Mouse (Mus musculus) hindbrain, embryonic 13.5 days (tissue): Measurements from ENCODE around the gene Adcyap1r1. TPM values are rescaled to one million over a fixed set of nuclear protein-coding genes. Genes with fewer than 3 reads are reported as not detected.

ENCODE experiments used
- ATAC-seq: fragments of 200-750 bp; cut with Nextera tagmentation; 2 replicates; pipeline ENCODE4 v1.8.0; 2017; ENCODE audit warnings: moderate TSS enrichment; ENCODE audit not compliant: low FRiP score
- H3K27ac ChIP-seq: fragments of 300-500 bp; sonication (generic); 2 replicates; pipeline ENCODE4 v1.5.1; 2015; ENCODE audit warnings: inconsistent platforms, mild to moderate bottlenecking, moderate library complexity
- H3K27me3 ChIP-seq: fragments of 300-500 bp; sonication (generic); 2 replicates; pipeline ENCODE4 v1.6.1; 2015; ENCODE audit warnings: mild to moderate bottlenecking, inconsistent platforms
- H3K36me3 ChIP-seq: fragments of 300-500 bp; sonication (generic); 2 replicates; pipeline ENCODE4 v1.6.1; 2015; ENCODE audit warnings: mild to moderate bottlenecking, inconsistent platforms
- H3K4me1 ChIP-seq: fragments of 300-500 bp; sonication (generic); replicated peaks from 2 replicates; pipeline ENCODE4 v1.6.1; 2015; ENCODE audit warnings: inconsistent platforms
- H3K4me2 ChIP-seq: fragments of 300-500 bp; sonication (generic); 2 replicates; pipeline ENCODE4 v1.6.1; 2015; ENCODE audit warnings: inconsistent platforms, mild to moderate bottlenecking, moderate library complexity
- H3K4me3 ChIP-seq: fragments of 300-500 bp; sonication (generic); 2 replicates; pipeline ENCODE4 v1.5.1; 2015; ENCODE audit warnings: mild to moderate bottlenecking, inconsistent platforms
- H3K9ac ChIP-seq: fragments of 300-500 bp; sonication (generic); 2 replicates; pipeline ENCODE4 v1.6.1; 2015; ENCODE audit warnings: mild to moderate bottlenecking, inconsistent platforms
- H3K9me3 ChIP-seq: fragments of 300-500 bp; sonication (generic); 2 replicates; pipeline ENCODE4 v1.6.1; 2016; ENCODE audit warnings: inconsistent platforms
- WGBS: fragments of 180-500 bp; shearing (Covaris S2); methylation state at CpG from one replicate; pipeline ENCODE4 v1.1.7; 2015; 5-methylcytosine and 5-hydroxymethylcytosine counted together
- polyA plus RNA-seq: library from polyadenylated mRNA; unstranded; fragments of >200 nt; fragmentation: Nextera tagmentation; extraction: Ambion mirVana; gene quantifications from 2 replicates; pipeline ENCODE4 v1.2.1, GENCODE M21; 2015

Gene Adcyap1r1
- polyA plus RNA-seq, 1 experiment from 2014 or later: 45.4 TPM

- Histone ChIP-seq H3K4me1 (peaks cover 31% of the 10 kb centered on the region), H3K27me3 (no peaks in the 10 kb centered on the region), H3K4me2 (no peak overlapping the region), H3K9ac (no peak overlapping the region), H3K36me3 (no peaks in the 10 kb centered on the region), H3K9me3 (no peaks in the 10 kb centered on the region), H3K4me3 (no peak overlapping the region), H3K27ac (no peak overlapping the region)
- ATAC-seq: no peak
Observed at GRCm38 (mm10) chr6:55432121-55432520, 19.7 kb upstream of the Adcyap1r1 start.

- Histone ChIP-seq H3K4me1 (peaks cover 35% of the 10 kb centered on the region), H3K4me2 (no peak overlapping the region), H3K27me3 (no peaks in the 10 kb centered on the region), H3K4me3 (no peak overlapping the region), H3K9ac (0 out of 2 replicates have a peak overlapping the region, but pooled peaks have one; percentile 24), H3K36me3 (no peaks in the 10 kb centered on the region), H3K9me3 (no peaks in the 10 kb centered on the region), H3K27ac (peak overlapping the region; percentile 80)
- peak; percentile 64 for ATAC-seq
- WGBS: 7% methylated on average over 3 of the region's 3 CpGs
Observed at GRCm38 (mm10) chr6:55434360-55434759, 17.4 kb upstream of the Adcyap1r1 start.

GRCm38 (mm10) chr6:55435266-55436159, 16.3 kb upstream of the Adcyap1r1 start:
- H3K4me3 ChIP-seq: no peak overlapping the region
- no peaks in the 10 kb centered on the region for H3K36me3 ChIP-seq
- no peak overlapping the region for H3K9ac ChIP-seq
- H3K27ac ChIP-seq: peak overlapping the region; percentile 80
- no peaks in the 10 kb centered on the region for H3K27me3 ChIP-seq
- H3K4me1 ChIP-seq: peaks cover 35% of the 10 kb centered on the region
- 36% methylated on average over 8 of the region's 8 CpGs for WGBS
- H3K4me2 ChIP-seq: no peak overlapping the region
- no peaks in the 10 kb centered on the region for H3K9me3 ChIP-seq
- ATAC-seq: peak; percentile 82

GRCm38 (mm10) chr6:55437919-55438318, 13.9 kb upstream of the Adcyap1r1 start:
- Histone ChIP-seq H3K4me3 (no peak overlapping the region), H3K27me3 (no peaks in the 10 kb centered on the region), H3K9ac (no peak overlapping the region), H3K36me3 (no peaks in the 10 kb centered on the region), H3K27ac (no peak overlapping the region), H3K4me1 (peaks cover 35% of the 10 kb centered on the region), H3K4me2 (no peak overlapping the region), H3K9me3 (no peaks in the 10 kb centered on the region)
- WGBS: 59% methylated on average over 3 of the region's 3 CpGs
- no peak for ATAC-seq

GRCm38 (mm10) chr6:55438837-55439236, 12.9 kb upstream of the Adcyap1r1 start:
- H3K27me3 ChIP-seq: no peaks in the 10 kb centered on the region
- no peak for ATAC-seq
- 78% methylated on average over 2 of the region's 2 CpGs for WGBS
- no peak overlapping the region for H3K4me2 ChIP-seq
- H3K9me3 ChIP-seq: no peaks in the 10 kb centered on the region
- H3K9ac ChIP-seq: no peak overlapping the region
- H3K27ac ChIP-seq: no peak overlapping the region
- H3K36me3 ChIP-seq: no peaks in the 10 kb centered on the region
- H3K4me1 ChIP-seq: peaks cover 37% of the 10 kb centered on the region
- no peak overlapping the region for H3K4me3 ChIP-seq

DNA sequence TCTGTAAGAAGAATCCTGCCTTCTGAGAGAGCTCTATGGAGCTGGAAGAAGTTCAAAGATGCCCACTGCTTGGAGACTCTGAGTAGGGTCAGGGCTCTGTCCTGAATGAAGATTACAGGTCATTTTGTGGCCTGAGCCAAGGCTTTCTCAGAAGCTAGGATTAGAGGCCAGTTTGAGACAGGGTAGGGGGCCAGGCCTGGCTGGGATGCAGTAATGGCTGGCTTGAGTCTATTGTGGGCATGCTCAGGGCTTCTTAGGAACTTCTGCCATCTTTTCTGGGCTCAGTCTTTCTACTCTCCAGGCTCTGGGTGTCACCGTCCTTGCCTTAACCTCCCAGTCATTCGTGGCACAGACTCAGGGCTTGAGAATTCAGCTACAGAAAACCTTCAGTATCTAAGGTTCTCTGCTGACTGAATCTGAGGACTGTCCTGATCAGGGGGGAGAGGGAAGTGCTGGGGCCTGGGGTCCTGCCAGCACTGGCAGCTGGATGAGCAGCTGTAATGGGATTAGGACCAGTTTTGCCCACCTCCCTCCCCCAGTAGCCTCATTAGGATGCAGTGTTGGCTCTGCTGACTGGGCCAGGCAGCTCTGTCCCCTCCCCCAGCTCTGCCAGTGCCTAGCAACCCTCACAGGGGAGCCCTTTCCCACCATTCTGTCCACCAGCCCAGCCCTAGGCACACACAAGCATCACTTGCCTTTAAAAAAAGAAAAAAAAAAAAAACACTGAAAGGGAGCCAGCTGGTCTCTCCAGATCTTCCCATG, 7.7 kb upstream of the Adcyap1r1 start:
- H3K36me3 ChIP-seq: no peaks in the 10 kb centered on the region
- ATAC-seq: peak; percentile 91
- H3K4me1 ChIP-seq: peaks cover 42% of the 10 kb centered on the region

GRCm38 (mm10) chr6:55444721-55445120, 7.1 kb upstream of the Adcyap1r1 start:
- WGBS: 26% methylated on average over 4 of the region's 4 CpGs
- no peaks in the 10 kb centered on the region for H3K36me3 ChIP-seq
- H3K9me3 ChIP-seq: no peaks in the 10 kb centered on the region
- H3K4me2 ChIP-seq: no peak overlapping the region
- no peak overlapping the region for H3K9ac ChIP-seq
- no peaks in the 10 kb centered on the region for H3K27me3 ChIP-seq
- peak overlapping the region; percentile 83 for H3K27ac ChIP-seq
- ATAC-seq: peak; percentile 7; the same call in 1 of the 2 replicates
- no peak overlapping the region for H3K4me3 ChIP-seq
- H3K4me1 ChIP-seq: peaks cover 47% of the 10 kb centered on the region

More for the DNA sequence above, 7.7 kb upstream of the Adcyap1r1 start:
- 16% methylated on average over 2 of the region's 2 CpGs for WGBS
- no peaks in the 10 kb centered on the region for H3K27me3 ChIP-seq
- no peaks in the 10 kb centered on the region for H3K9me3 ChIP-seq
- H3K4me3 ChIP-seq: no peak overlapping the region
- peak overlapping the region; percentile 83 for H3K27ac ChIP-seq
- no peak overlapping the region for H3K9ac ChIP-seq
- no peak overlapping the region for H3K4me2 ChIP-seq

DNA sequence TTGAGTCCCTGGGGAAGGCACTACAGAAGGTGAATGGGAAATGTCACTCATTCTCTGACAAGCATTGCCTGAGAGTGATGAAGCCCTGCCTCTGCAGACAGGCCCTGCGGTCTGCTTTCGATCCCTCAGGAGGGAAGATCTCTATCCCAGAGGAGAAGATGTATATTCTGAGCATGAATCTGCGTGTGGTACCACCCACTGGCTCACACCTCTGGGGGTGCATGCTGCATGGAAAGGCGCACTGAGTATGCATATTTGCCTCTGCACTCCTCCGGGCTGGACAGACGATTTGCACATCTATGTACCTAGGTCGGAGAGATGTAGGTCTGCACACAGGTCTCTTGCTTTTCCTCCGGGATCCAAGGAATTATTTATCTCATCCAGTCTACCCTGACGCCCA, 3.6 kb upstream of the Adcyap1r1 start:
- no peaks in the 10 kb centered on the region for H3K36me3 ChIP-seq
- no peaks in the 10 kb centered on the region for H3K9me3 ChIP-seq
- H3K4me1 ChIP-seq: peaks cover 63% of the 10 kb centered on the region
- 71% methylated on average over 9 of the region's 9 CpGs for WGBS
- H3K4me2 ChIP-seq: no peak overlapping the region
- no peak overlapping the region for H3K27ac ChIP-seq
- no peak overlapping the region for H3K4me3 ChIP-seq
- 0 out of 2 replicates have a peak, but pooled peaks cover 9% of the 10 kb centered on the region for H3K27me3 ChIP-seq
- no peak for ATAC-seq
- no peak overlapping the region for H3K9ac ChIP-seq

- Histone ChIP-seq H3K27ac (no peak overlapping the region), H3K9ac (no peak overlapping the region), H3K27me3 (0 out of 2 replicates have a peak, but pooled peaks cover 9% of the 10 kb centered on the region), H3K36me3 (no peaks in the 10 kb centered on the region), H3K4me3 (no peak overlapping the region), H3K4me2 (no peak overlapping the region), H3K4me1 (peaks cover 66% of the 10 kb centered on the region), H3K9me3 (no peaks in the 10 kb centered on the region)
- 62% methylated on average over 8 of the region's 8 CpGs for WGBS
- ATAC-seq: no peak
Observed at GRCm38 (mm10) chr6:55448976-55449678, 2.7 kb upstream of the Adcyap1r1 start.

DNA sequence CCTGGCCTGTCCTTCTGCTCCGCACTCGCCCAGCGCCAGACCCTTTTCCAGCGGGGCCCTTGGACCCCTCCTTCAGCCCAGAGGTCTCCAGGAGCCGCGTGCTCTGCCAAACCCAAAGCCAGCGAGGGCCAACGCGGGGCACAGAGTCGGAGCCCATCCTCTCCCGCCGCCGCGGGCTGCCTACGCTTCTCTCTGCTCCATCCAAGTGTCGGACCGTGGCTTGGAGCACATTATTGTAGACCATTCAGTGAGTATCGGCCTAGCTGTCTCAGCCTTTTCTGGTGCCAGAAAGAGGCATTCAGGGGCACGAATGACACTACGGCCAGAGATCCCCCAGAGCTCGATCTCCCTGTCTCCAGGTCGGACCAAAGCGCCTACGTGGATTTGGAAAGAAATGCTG, 603 bp downstream of the Adcyap1r1 start:
- Histone ChIP-seq H3K4me2 (peak overlapping the region; percentile 88), H3K4me3 (peak overlapping the region; percentile 85), H3K9ac (peak overlapping the region; percentile 92), H3K4me1 (peaks cover 77% of the 10 kb centered on the region), H3K9me3 (no peaks in the 10 kb centered on the region), H3K27me3 (0 out of 2 replicates have a peak, but pooled peaks cover 13% of the 10 kb centered on the region), H3K27ac (peak overlapping the region; percentile 91), H3K36me3 (no peaks in the 10 kb centered on the region)
- ATAC-seq: no peak
- WGBS: under 1% methylated on average over 24 of the region's 24 CpGs

GRCm38 (mm10) chr6:55453548-55453947, 1.8 kb downstream of the Adcyap1r1 start:
- Histone ChIP-seq H3K27ac (peak overlapping the region; percentile 35), H3K4me1 (peaks cover 80% of the 10 kb centered on the region), H3K4me3 (peak overlapping the region; percentile 85), H3K4me2 (peak overlapping the region; percentile 88), H3K36me3 (no peaks in the 10 kb centered on the region), H3K9me3 (no peaks in the 10 kb centered on the region), H3K9ac (peak overlapping the region; percentile 92), H3K27me3 (0 out of 2 replicates have a peak, but pooled peaks cover 13% of the 10 kb centered on the region)
- WGBS: 33% methylated on average over 1 of the region's 1 CpGs
- no peak for ATAC-seq

GRCm38 (mm10) chr6:55455641-55456040, 3.9 kb downstream of the Adcyap1r1 start:
- Histone ChIP-seq H3K4me3 (peak overlapping the region; percentile 12; the same call in 1 of the 2 replicates), H3K4me1 (peaks cover 85% of the 10 kb centered on the region)

More at GRCm38 (mm10) chr6:55455641-55456040, 3.9 kb downstream of the Adcyap1r1 start:
- 80% methylated on average over 5 of the region's 5 CpGs for WGBS
- Histone ChIP-seq H3K9ac (peak overlapping the region; percentile 58; the same call in 1 of the 2 replicates), H3K9me3 (no peaks in the 10 kb centered on the region), H3K4me2 (peak overlapping the region; percentile 88), H3K27ac (no peak overlapping the region), H3K27me3 (0 out of 2 replicates have a peak, but pooled peaks cover 7% of the 10 kb centered on the region), H3K36me3 (peaks cover 7% of the 10 kb centered on the region; the same call in 1 of the 2 replicates)
- ATAC-seq: no peak
